Mouse (Mus musculus): Measurements from ENCODE around the gene Mrpl55. TPM values are rescaled to one million over a fixed set of nuclear protein-coding genes. Genes with fewer than 3 reads are reported as not detected.
A peak's percentile ranks its signal among the peaks of the same experiment; 100 is the strongest.

Mrpl55 gene
- polyA plus RNA-seq, 1 experiment, result 36.0 TPM

DNA sequence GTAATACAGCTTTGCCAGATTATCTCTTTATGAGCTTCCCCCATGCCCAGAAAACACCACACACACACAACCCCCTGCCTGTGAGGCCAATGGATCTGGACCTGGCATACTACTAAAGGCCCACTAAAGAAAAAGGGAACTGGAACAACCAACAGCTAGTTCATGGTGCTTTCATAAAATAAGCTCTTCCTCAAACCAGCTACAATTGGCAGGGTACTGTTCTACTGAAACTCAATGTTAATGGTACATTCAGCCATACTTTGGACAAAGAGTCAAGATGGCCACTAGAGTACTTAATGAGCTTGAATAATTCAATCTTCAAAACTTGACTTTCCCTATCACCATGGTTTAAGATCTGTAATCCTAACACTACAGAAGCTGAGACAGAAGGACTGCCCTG is 19.3 kb downstream of the Mrpl55 start:
- Histone ChIP-seq H3K4me1 (ENCODE audit: control insufficient read depth, insufficient read depth, insufficient read length, low read length) (peaks cover 49% of the 10 kb centered on the region), H3K27me3 (ENCODE audit: control insufficient read depth, insufficient read depth, low read length) (no peaks in the 10 kb centered on the region), H3K27ac (ENCODE audit: insufficient read depth, low read depth, low read length) (no peak overlapping the region), H3K36me3 (ENCODE audit: control insufficient read depth, insufficient read depth, low read length) (peaks cover 16% of the 10 kb centered on the region), H3K4me3 (ENCODE audit: low read depth, low read length) (no peak overlapping the region)
- TF ChIP-seq POLR2A (IDR thresholded peaks at IDR 0.05; ENCODE audit: low read depth, low read length) (no peak), CTCF (IDR thresholded peaks at IDR 0.05; ENCODE audit: extremely low read depth, insufficient read length, insufficient replicate concordance, low read depth, low read length) (no peak)

DNA sequence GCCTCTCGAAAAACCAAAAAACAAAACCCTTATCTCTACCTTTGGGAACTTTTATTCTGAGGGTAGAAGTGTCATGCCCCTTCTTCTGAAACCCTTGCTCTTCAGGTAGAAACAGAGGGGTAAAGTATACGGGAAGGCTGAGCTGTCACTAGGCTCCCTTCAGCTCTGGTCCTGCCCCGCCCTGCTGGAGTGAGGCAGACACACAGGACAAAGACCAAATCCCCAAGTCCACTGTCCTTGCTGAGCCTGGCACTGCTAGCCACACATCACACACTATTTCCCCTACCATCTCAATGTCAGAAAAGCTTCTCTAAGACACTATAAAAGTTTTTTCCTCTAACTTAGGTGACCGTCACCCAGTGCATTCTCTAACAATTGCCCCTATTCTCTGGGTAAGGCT is 20.0 kb downstream of the Mrpl55 start:
- WGBS, result 51% methylated on average over 4 of the region's 4 CpGs
- Histone ChIP-seq H3K4me3 (ENCODE audit: low read depth, low read length) (no peak overlapping the region), H3K4me1 (ENCODE audit: control insufficient read depth, insufficient read depth, insufficient read length, low read length) (peaks cover 46% of the 10 kb centered on the region), H3K36me3 (ENCODE audit: control insufficient read depth, insufficient read depth, low read length) (peaks cover 16% of the 10 kb centered on the region), H3K27me3 (ENCODE audit: control insufficient read depth, insufficient read depth, low read length) (no peaks in the 10 kb centered on the region), H3K27ac (ENCODE audit: insufficient read depth, low read depth, low read length) (peak overlapping the region; percentile 71; the same call in 1 of the 2 replicates)
- TF ChIP-seq POLR2A (IDR thresholded peaks at IDR 0.05; ENCODE audit: low read depth, low read length), result no peak
- TF ChIP-seq CTCF (IDR thresholded peaks at IDR 0.05; ENCODE audit: extremely low read depth, insufficient read length, insufficient replicate concordance, low read depth, low read length), result no peak

DNA sequence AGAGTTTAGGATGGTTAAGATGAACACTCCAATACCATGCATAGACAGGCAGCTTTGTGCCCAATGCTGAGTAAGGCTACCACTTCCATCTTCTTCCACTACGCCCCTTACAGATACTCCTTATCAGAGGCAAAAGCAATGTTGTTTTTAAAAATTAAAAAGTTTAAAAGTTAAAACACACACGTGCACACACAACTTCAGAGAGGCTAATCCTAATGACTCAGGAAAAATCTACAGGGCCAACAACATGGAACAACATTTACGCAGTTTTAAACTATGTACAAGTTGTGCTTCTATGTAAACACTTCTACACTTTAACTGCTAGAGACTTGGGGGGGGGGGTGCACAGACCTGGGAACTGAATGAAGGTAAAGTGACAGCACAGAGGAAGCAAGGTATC is 21.7 kb downstream of the Mrpl55 start:
- 67% methylated on average over 3 of the region's 3 CpGs for WGBS
- H3K36me3 ChIP-seq (ENCODE audit: control insufficient read depth, insufficient read depth, low read length), result peaks cover 12% of the 10 kb centered on the region
- 0 out of 2 replicates have a peak overlapping the region, but pooled peaks have one; percentile 20 for H3K27ac ChIP-seq (ENCODE audit: insufficient read depth, low read depth, low read length)
- H3K4me1 ChIP-seq (ENCODE audit: control insufficient read depth, insufficient read depth, insufficient read length, low read length), result peaks cover 41% of the 10 kb centered on the region
- no peak overlapping the region for H3K4me3 ChIP-seq (ENCODE audit: low read depth, low read length)
- TF ChIP-seq POLR2A (IDR thresholded peaks at IDR 0.05; ENCODE audit: low read depth, low read length) (no peak), CTCF (IDR thresholded peaks at IDR 0.05; ENCODE audit: extremely low read depth, insufficient read length, insufficient replicate concordance, low read depth, low read length) (no peak)
- no peaks in the 10 kb centered on the region for H3K27me3 ChIP-seq (ENCODE audit: control insufficient read depth, insufficient read depth, low read length)

DNA sequence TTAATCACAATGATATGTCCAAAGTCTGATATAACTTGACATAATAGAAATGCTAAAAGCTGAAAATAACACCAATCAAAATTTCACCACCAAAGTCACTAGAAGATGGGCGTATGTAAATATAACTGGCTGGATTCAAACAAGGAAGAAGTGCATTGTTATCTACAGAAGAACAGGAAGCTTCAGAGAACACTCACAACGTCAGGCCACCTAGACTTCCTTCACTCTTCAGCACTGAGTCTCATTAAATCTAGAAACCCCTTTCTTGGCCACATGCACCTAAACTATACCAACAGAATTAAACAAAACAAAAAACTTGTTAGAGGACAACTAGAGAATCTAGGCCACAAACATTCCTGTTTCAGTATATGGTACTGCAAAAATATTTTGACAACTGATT is 22.2 kb downstream of the Mrpl55 start:
- no peak overlapping the region for H3K4me3 ChIP-seq (ENCODE audit: low read depth, low read length)

DNA sequence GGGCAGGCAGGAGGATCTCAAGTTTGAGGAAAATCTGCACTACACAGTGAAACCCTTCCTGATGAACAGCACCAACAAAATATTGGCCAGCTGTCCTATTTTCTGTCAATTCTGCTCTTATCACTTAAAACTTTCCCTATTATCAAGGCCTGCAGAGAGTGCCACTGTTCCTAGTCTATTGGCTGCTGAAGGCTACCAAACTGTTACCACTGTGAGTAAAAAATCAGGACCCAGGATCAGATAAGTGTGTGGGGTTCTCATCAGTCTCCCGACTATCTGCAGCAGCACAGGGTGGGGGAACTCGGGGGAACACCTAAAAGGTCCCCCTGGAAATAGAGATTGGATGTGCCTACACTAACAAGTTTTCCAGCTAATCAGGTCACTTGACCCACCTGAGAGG is 22.9 kb downstream of the Mrpl55 start:
- WGBS, result 31% methylated on average over 2 of the region's 2 CpGs
- H3K27ac ChIP-seq (ENCODE audit: insufficient read depth, low read depth, low read length), result no peak overlapping the region
- H3K4me1 ChIP-seq (ENCODE audit: control insufficient read depth, insufficient read depth, insufficient read length, low read length), result peaks cover 41% of the 10 kb centered on the region
- peaks cover 9% of the 10 kb centered on the region for H3K36me3 ChIP-seq (ENCODE audit: control insufficient read depth, insufficient read depth, low read length)
- H3K27me3 ChIP-seq (ENCODE audit: control insufficient read depth, insufficient read depth, low read length), result no peaks in the 10 kb centered on the region
- H3K4me3 ChIP-seq (ENCODE audit: low read depth, low read length), result peak overlapping the region; percentile 12; the same call in 1 of the 2 replicates
- no peak for TF ChIP-seq POLR2A (IDR thresholded peaks at IDR 0.05; ENCODE audit: low read depth, low read length)
- no peak for TF ChIP-seq CTCF (IDR thresholded peaks at IDR 0.05; ENCODE audit: extremely low read depth, insufficient read length, insufficient replicate concordance, low read depth, low read length)

More for the DNA sequence above, 22.2 kb downstream of the Mrpl55 start:
- H3K36me3 ChIP-seq (ENCODE audit: control insufficient read depth, insufficient read depth, low read length), result peaks cover 10% of the 10 kb centered on the region
- no peak overlapping the region for H3K27ac ChIP-seq (ENCODE audit: insufficient read depth, low read depth, low read length)
- WGBS, result 6% methylated on average over 2 of the region's 2 CpGs
- H3K4me1 ChIP-seq (ENCODE audit: control insufficient read depth, insufficient read depth, insufficient read length, low read length), result peaks cover 42% of the 10 kb centered on the region
- H3K27me3 ChIP-seq (ENCODE audit: control insufficient read depth, insufficient read depth, low read length), result no peaks in the 10 kb centered on the region
- TF ChIP-seq CTCF (IDR thresholded peaks at IDR 0.05; ENCODE audit: extremely low read depth, insufficient read length, insufficient replicate concordance, low read depth, low read length) (no peak), POLR2A (IDR thresholded peaks at IDR 0.05; ENCODE audit: low read depth, low read length) (no peak)

DNA sequence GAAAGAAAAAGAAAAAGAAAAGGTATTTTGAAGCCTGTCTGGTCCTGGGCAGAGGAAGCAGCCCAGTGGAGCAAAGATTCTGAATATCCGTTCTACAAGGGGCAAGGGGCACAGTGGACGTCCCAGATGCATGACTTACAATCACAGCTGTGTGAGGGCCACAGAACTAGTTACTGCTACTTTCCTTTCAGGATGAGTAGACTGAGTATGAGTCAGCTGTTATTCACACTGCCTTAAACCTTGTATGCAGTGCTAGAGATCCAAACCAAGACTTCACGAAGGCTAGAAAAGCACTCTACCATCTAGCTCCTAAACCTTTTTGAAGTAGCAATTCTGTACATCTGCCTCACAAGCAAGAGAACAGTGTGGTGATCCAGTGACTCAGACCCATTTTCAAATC is 24.0 kb downstream of the Mrpl55 start:
- peak overlapping the region; percentile 9; the same call in 1 of the 2 replicates for H3K4me3 ChIP-seq (ENCODE audit: low read depth, low read length)
- H3K36me3 ChIP-seq (ENCODE audit: control insufficient read depth, insufficient read depth, low read length), result peaks cover 9% of the 10 kb centered on the region
- H3K27me3 ChIP-seq (ENCODE audit: control insufficient read depth, insufficient read depth, low read length), result no peaks in the 10 kb centered on the region
- peaks cover 39% of the 10 kb centered on the region for H3K4me1 ChIP-seq (ENCODE audit: control insufficient read depth, insufficient read depth, insufficient read length, low read length)
- WGBS, result 6% methylated on average over 3 of the region's 3 CpGs
- no peak for TF ChIP-seq POLR2A (IDR thresholded peaks at IDR 0.05; ENCODE audit: low read depth, low read length)
- TF ChIP-seq CTCF (IDR thresholded peaks at IDR 0.05; ENCODE audit: extremely low read depth, insufficient read length, insufficient replicate concordance, low read depth, low read length), result no peak
- peak overlapping the region; percentile 18; the same call in 1 of the 2 replicates for H3K27ac ChIP-seq (ENCODE audit: insufficient read depth, low read depth, low read length)

DNA sequence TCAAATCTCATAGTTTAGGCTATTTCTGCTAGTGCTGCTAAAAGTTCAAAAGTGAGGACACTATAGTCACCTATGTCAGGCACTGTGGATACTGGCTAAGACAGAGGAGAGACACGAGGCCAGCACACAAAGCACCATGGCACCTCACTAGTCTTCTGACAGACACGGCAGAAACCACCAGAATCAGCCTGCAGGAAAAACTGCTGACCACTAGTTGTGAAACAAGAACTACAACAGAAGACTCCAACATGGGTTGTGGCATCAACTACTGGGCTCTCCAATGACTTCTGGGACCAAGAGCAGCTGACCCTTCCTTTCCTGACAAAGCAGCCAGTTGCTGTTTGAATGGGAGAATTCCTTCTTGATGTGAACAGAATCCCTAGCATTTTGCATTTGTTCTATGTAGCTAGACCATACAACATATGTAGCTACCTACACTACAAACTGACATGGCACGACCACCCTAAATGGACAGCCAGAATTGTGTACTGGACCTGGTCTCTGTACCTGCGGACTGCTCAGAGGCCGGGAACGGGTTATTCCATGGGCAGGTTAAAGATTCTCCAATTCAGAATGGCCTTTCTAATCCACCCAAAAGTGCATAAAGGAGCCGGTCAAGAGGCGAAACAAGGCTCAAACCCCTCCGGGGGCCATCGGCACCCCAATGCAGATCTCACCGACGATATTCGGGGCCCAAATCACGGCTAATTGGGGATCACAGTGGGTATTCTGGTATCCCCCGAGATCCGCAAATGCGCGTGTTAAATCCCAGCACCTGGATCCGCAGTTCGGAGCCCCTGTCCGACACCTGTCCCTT is 24.7 kb downstream of the Mrpl55 start:
- under 1% methylated on average over 21 of the region's 21 CpGs for WGBS
- H3K27ac ChIP-seq (ENCODE audit: insufficient read depth, low read depth, low read length), result peak overlapping the region; percentile 98
- peaks cover 9% of the 10 kb centered on the region for H3K36me3 ChIP-seq (ENCODE audit: control insufficient read depth, insufficient read depth, low read length)
- TF ChIP-seq POLR2A (IDR thresholded peaks at IDR 0.05; ENCODE audit: low read depth, low read length) (peak; percentile 51), CTCF (IDR thresholded peaks at IDR 0.05; ENCODE audit: extremely low read depth, insufficient read length, insufficient replicate concordance, low read depth, low read length) (no peak)
- H3K27me3 ChIP-seq (ENCODE audit: control insufficient read depth, insufficient read depth, low read length), result no peaks in the 10 kb centered on the region
- peak overlapping the region; percentile 88 for H3K4me3 ChIP-seq (ENCODE audit: low read depth, low read length)
- H3K4me1 ChIP-seq (ENCODE audit: control insufficient read depth, insufficient read depth, insufficient read length, low read length), result peaks cover 33% of the 10 kb centered on the region

Data from small intestine, adult 2 months (tissue).